Comparison of ENCODE assay signal across 28 mouse cellular contexts in genomic region chr2:143983482-143983881, GRCm38 (mm10). TPM values are rescaled to one million over a fixed set of nuclear protein-coding genes. Genes with fewer than 3 reads are reported as not detected.
DNase-seq lines count a peak whose midpoint lies in the region; ATAC-seq and TF ChIP-seq lines count a peak whose summit lies in the region.
"Had no signal": no experiment of that assay in that cellular context is flagged by ENCODE, and none has a peak within 500 bp of the region (broad histone marks: within the 10 kb centered on the region; RNA-seq: fewer than 3 reads in every experiment).

No protein-coding gene starts in this region.

- no peak overlapping the region for H3K27ac ChIP-seq in heart, postnatal 0 days (ENCODE audit: low read depth)
- H3K27ac ChIP-seq in heart, embryonic 12.5 days (ENCODE audit: poor library complexity, severe bottlenecking): no peak overlapping the region
- no peak overlapping the region for H3K27ac ChIP-seq in hindbrain, embryonic 10.5 days
- H3K27ac ChIP-seq: embryonic facial prominence, embryonic 15.5 days; heart, embryonic 15.5 days; hindbrain, embryonic 13.5 days; intestine, embryonic 15.5 days; kidney, embryonic 15.5 days had no signal

- no peak overlapping the region for H3K4me2 ChIP-seq in heart, postnatal 0 days (ENCODE audit: low read depth, low read length)
- no peak overlapping the region for H3K4me2 ChIP-seq in heart, embryonic 12.5 days
- H3K4me2 ChIP-seq: embryonic facial prominence, embryonic 15.5 days; heart, embryonic 15.5 days; hindbrain, embryonic 13.5 days; intestine, embryonic 15.5 days; kidney, embryonic 15.5 days; limb, embryonic 15.5 days had no signal

- 36% methylated on average over 2 of the region's 2 CpGs for WGBS in heart, postnatal 0 days
- 51% methylated on average over 2 of the region's 2 CpGs for WGBS in heart, embryonic 12.5 days
- 84% methylated on average over 2 of the region's 2 CpGs for WGBS in hindbrain, embryonic 10.5 days

- H3K9me3 ChIP-seq in heart, postnatal 0 days (replicated peaks; ENCODE audit: control insufficient read depth, low read length): no peaks in the 10 kb centered on the region
- H3K9me3 ChIP-seq in heart, embryonic 12.5 days (replicated peaks): no peaks in the 10 kb centered on the region
- no peaks in the 10 kb centered on the region for H3K9me3 ChIP-seq in hindbrain, embryonic 10.5 days
- H3K9me3 ChIP-seq: embryonic facial prominence, embryonic 15.5 days; heart, embryonic 15.5 days; hindbrain, embryonic 13.5 days; intestine, embryonic 15.5 days; kidney, embryonic 15.5 days; limb, embryonic 15.5 days had no signal

- H3K4me3 ChIP-seq in heart, postnatal 0 days (ENCODE audit: low read depth, low read length): no peak overlapping the region
- no peak overlapping the region for H3K4me3 ChIP-seq in heart, embryonic 12.5 days
- H3K4me3 ChIP-seq in hindbrain, embryonic 10.5 days: no peak overlapping the region
- H3K4me3 ChIP-seq: embryonic facial prominence, embryonic 15.5 days; heart, embryonic 15.5 days; hindbrain, embryonic 13.5 days; intestine, embryonic 15.5 days; kidney, embryonic 15.5 days; limb, embryonic 15.5 days had no signal

- H3K27me3 ChIP-seq in heart, postnatal 0 days (ENCODE audit: control insufficient read depth, insufficient read depth, low read length): no peaks in the 10 kb centered on the region
- no peaks in the 10 kb centered on the region for H3K27me3 ChIP-seq in heart, embryonic 12.5 days (replicated peaks)
- no peaks in the 10 kb centered on the region for H3K27me3 ChIP-seq in hindbrain, embryonic 10.5 days (ENCODE audit: insufficient read depth, poor library complexity, severe bottlenecking)
- H3K27me3 ChIP-seq: embryonic facial prominence, embryonic 15.5 days; heart, embryonic 15.5 days; hindbrain, embryonic 13.5 days; intestine, embryonic 15.5 days; kidney, embryonic 15.5 days; limb, embryonic 15.5 days had no signal

- no peak for DNase-seq in heart, postnatal 0 days (ENCODE audit: low spot score)
- DNase-seq in thymus, postnatal 4 days: peak; percentile 18
- no peak for DNase-seq in thymus, postnatal 36 days
- no peak for DNase-seq in left cerebral cortex, adult 9 months (ENCODE audit: low spot score in 2 of 2)
- no peak for DNase-seq in kidney, postnatal 4 days
- no peak for DNase-seq in hindbrain, embryonic 10.5 days (ENCODE audit: low spot score)
- DNase-seq: lung, postnatal 10 days; retina, postnatal 1 day had no signal

- peak; percentile 14; the same call in 1 of the 2 replicates for TF ChIP-seq CTCF in heart, postnatal 0 days (IDR thresholded peaks at IDR 0.05; ENCODE audit: low read depth)

- H3K36me3 ChIP-seq in heart, postnatal 0 days (replicated peaks; ENCODE audit: control insufficient read depth, insufficient read depth, low read length): peaks cover 35% of the 10 kb centered on the region
- H3K36me3 ChIP-seq in heart, embryonic 12.5 days: peaks cover 55% of the 10 kb centered on the region
- peaks cover 35% of the 10 kb centered on the region for H3K36me3 ChIP-seq in hindbrain, embryonic 10.5 days

- TF ChIP-seq EP300 in heart, postnatal 0 days (IDR thresholded peaks at IDR 0.05; ENCODE audit: low read depth): no peak

- peaks cover 5% of the 10 kb centered on the region for H3K4me1 ChIP-seq in heart, postnatal 0 days (ENCODE audit: control insufficient read depth, insufficient read depth)
- H3K4me1 ChIP-seq in heart, embryonic 12.5 days (replicated peaks): peaks cover 27% of the 10 kb centered on the region
- no peaks in the 10 kb centered on the region for H3K4me1 ChIP-seq in hindbrain, embryonic 10.5 days (replicated peaks)
- H3K4me1 ChIP-seq: intestine, embryonic 15.5 days; kidney, embryonic 15.5 days had no signal

- no peak for ATAC-seq in heart, postnatal 0 days (ENCODE audit: insufficient read depth, low read depth)
- no peak for ATAC-seq in heart, embryonic 12.5 days (ENCODE audit: insufficient number of reproducible peaks, low FRiP score)
- ATAC-seq in common myeloid progenitor, adult 5-6 weeks (replicated peaks; ENCODE audit: low read depth, poor library complexity, severe bottlenecking): peak; percentile 37
- ATAC-seq: forebrain, embryonic 16.5 days; intestine, embryonic 15.5 days had no signal

- H3K9ac ChIP-seq in heart, postnatal 0 days (replicated peaks; ENCODE audit: low read depth, low read length): no peak overlapping the region
- no peak overlapping the region for H3K9ac ChIP-seq in heart, embryonic 12.5 days
- H3K9ac ChIP-seq: embryonic facial prominence, embryonic 15.5 days; heart, embryonic 15.5 days; hindbrain, embryonic 13.5 days; intestine, embryonic 15.5 days; kidney, embryonic 15.5 days; limb, embryonic 15.5 days had no signal

RNA-seq across cellular contexts. Expression of gene Rrbp1, which starts 27.6 kb away (rescaled TPM):
- total RNA-seq in heart, postnatal 0 days (2014; rRNA removed; ENCODE audit: low replicate concordance): 29.5 and 53.0 TPM in 2 replicates
- polyA plus RNA-seq in heart, postnatal 0 days (2015; fragmentation: Nextera tagmentation; extraction: Ambion mirVana): 47.5 and 49.3 TPM in 2 replicates
- 54.8 and 55.0 TPM in 2 replicates for polyA plus RNA-seq in heart, embryonic 12.5 days (2016; fragmentation: Nextera tagmentation; extraction: Ambion mirVana)
- total RNA-seq in common myeloid progenitor, adult 5-6 weeks (2017): 173 and 184 TPM in 2 replicates
- 41.0 and 58.0 TPM in 2 replicates for polyA plus RNA-seq in hindbrain, embryonic 10.5 days (2016; fragmentation: Nextera tagmentation; extraction: Ambion mirVana)

RNA-seq across cellular contexts. Expression of gene Banf2, which starts 49.4 kb away (rescaled TPM):
- total RNA-seq in heart, postnatal 0 days (2014; rRNA removed; ENCODE audit: low replicate concordance): not detected in 2 replicates
- polyA plus RNA-seq in heart, postnatal 0 days (2015; fragmentation: Nextera tagmentation; extraction: Ambion mirVana): not detected in 2 replicates
- polyA plus RNA-seq in heart, embryonic 12.5 days (2016; fragmentation: Nextera tagmentation; extraction: Ambion mirVana): not detected in 2 replicates
- total RNA-seq in common myeloid progenitor, adult 5-6 weeks (2017): not detected in 2 replicates
- polyA plus RNA-seq in hindbrain, embryonic 10.5 days (2016; fragmentation: Nextera tagmentation; extraction: Ambion mirVana): not detected in 2 replicates
- total RNA-seq: adrenal gland, postnatal 4 days; layer of hippocampus, postnatal 25 days; left cerebral cortex, postnatal 14 days; megakaryocyte-erythroid progenitor cell, adult 5-6 weeks; MEL; midbrain, postnatal 0 days had no signal
- polyA plus RNA-seq: C2C12; embryonic facial prominence, embryonic 15.5 days; forebrain, embryonic 16.5 days; heart, embryonic 15.5 days; hindbrain, embryonic 13.5 days; kidney, embryonic 15.5 days; large intestine, adult 2 months; limb, embryonic 15.5 days; liver, embryonic 16.5 days; midbrain, postnatal 0 days; neural tube, embryonic 11.5 days; stomach, embryonic 16.5 days had no signal
